Comparison of ENCODE assay signal across 8 mouse cellular contexts in genomic region chr15:97850441-97850840, GRCm38 (mm10). TPM values are rescaled to one million over a fixed set of nuclear protein-coding genes. Genes with fewer than 3 reads are reported as not detected.
DNase-seq lines count a peak whose midpoint lies in the region; ATAC-seq and TF ChIP-seq lines count a peak whose summit lies in the region.

No protein-coding gene starts in this region.

- WGBS in forebrain, postnatal 0 days, result 13% methylated on average over 2 of the region's 2 CpGs
- WGBS in forebrain, embryonic 10.5 days, result 18% methylated on average over 2 of the region's 2 CpGs
- 19% methylated on average over 2 of the region's 2 CpGs for WGBS in limb, embryonic 14.5 days

- no peaks in the 10 kb centered on the region for H3K4me1 ChIP-seq in forebrain, postnatal 0 days (ENCODE audit: insufficient read depth)
- peaks cover 8% of the 10 kb centered on the region for H3K4me1 ChIP-seq in forebrain, embryonic 10.5 days
- H3K4me1 ChIP-seq in testis, adult 2 months (ENCODE audit: control insufficient read depth, insufficient read depth, low read length), result peaks cover 8% of the 10 kb centered on the region
- no peaks in the 10 kb centered on the region for H3K4me1 ChIP-seq in limb, embryonic 14.5 days (ENCODE audit: control insufficient read depth, insufficient read depth, low read length)

- H3K27ac ChIP-seq in forebrain, postnatal 0 days (ENCODE audit: low read depth, low read length), result no peak overlapping the region
- no peak overlapping the region for H3K27ac ChIP-seq in forebrain, embryonic 10.5 days
- H3K27ac ChIP-seq in testis, adult 2 months (ENCODE audit: control insufficient read depth, insufficient read depth, low read depth, low read length), result no peak overlapping the region
- no peak overlapping the region for H3K27ac ChIP-seq in limb, embryonic 14.5 days (replicated peaks; ENCODE audit: low read depth, low read length)

- no peak overlapping the region for H3K4me3 ChIP-seq in forebrain, postnatal 0 days (ENCODE audit: low read depth, low read length)
- no peak overlapping the region for H3K4me3 ChIP-seq in forebrain, embryonic 10.5 days
- peak overlapping the region; percentile 51 for H3K4me3 ChIP-seq in testis, adult 2 months (ENCODE audit: control insufficient read depth, low read depth, low read length)
- no peak overlapping the region for H3K4me3 ChIP-seq in limb, embryonic 14.5 days (replicated peaks; ENCODE audit: low read length)

- DNase-seq in forebrain, postnatal 0 days, result no peak
- DNase-seq in forebrain, embryonic 10.5 days (ENCODE audit: extremely low spot score, low spot score), result no peak
- no peak for DNase-seq in testis, postnatal 10 days (ENCODE audit: low spot score)
- DNase-seq in limb, embryonic 14.5 days (ENCODE audit: low spot score), result peak; percentile 49
- DNase-seq in thymus, postnatal 0 days (ENCODE audit: low spot score), result peak; percentile 81
- DNase-seq in gastrocnemius, postnatal 4 days (ENCODE audit: low spot score in 2 of 2), result no peak

- no peak for TF ChIP-seq POLR2A in testis, adult 2 months (IDR thresholded peaks at IDR 0.05; ENCODE audit: control insufficient read depth, low read depth, low read length)
- TF ChIP-seq POLR2A in limb, embryonic 14.5 days (IDR thresholded peaks at IDR 0.05; ENCODE audit: borderline replicate concordance, extremely low read depth, insufficient read depth, insufficient read length), result no peak

- peak; percentile 55 for TF ChIP-seq CTCF in forebrain, postnatal 0 days (IDR thresholded peaks at IDR 0.05; ENCODE audit: low read depth)
- peak; percentile 27; the same call in 1 of the 2 replicates for TF ChIP-seq CTCF in testis, adult 2 months (IDR thresholded peaks at IDR 0.05; ENCODE audit: control insufficient read depth, insufficient read depth, insufficient replicate concordance, low read depth, low read length)

- ATAC-seq in forebrain, postnatal 0 days, result no peak
- ATAC-seq in limb, embryonic 14.5 days (ENCODE audit: low FRiP score, low read depth), result no peak
- no peak for ATAC-seq in monocyte, adult 5-6 weeks (replicated peaks; ENCODE audit: insufficient number of reproducible peaks, low FRiP score, low TSS enrichment, poor library complexity, severe bottlenecking)

- no peak overlapping the region for H3K4me2 ChIP-seq in forebrain, postnatal 0 days (ENCODE audit: low read depth)
- H3K4me2 ChIP-seq in limb, embryonic 14.5 days (replicated peaks; ENCODE audit: low read depth, low read length, severe bottlenecking), result no peak overlapping the region

- no peaks in the 10 kb centered on the region for H3K27me3 ChIP-seq in forebrain, postnatal 0 days (ENCODE audit: insufficient read depth, low read length)
- 0 out of 2 replicates have a peak, but pooled peaks cover 2% of the 10 kb centered on the region for H3K27me3 ChIP-seq in forebrain, embryonic 10.5 days (ENCODE audit: poor library complexity, severe bottlenecking)
- no peaks in the 10 kb centered on the region for H3K27me3 ChIP-seq in testis, adult 2 months (ENCODE audit: control insufficient read depth, insufficient read depth, low read length)
- H3K27me3 ChIP-seq in limb, embryonic 14.5 days (ENCODE audit: control insufficient read depth, insufficient read depth, low read length), result no peaks in the 10 kb centered on the region

- H3K9ac ChIP-seq in forebrain, postnatal 0 days, result no peak overlapping the region
- no peak overlapping the region for H3K9ac ChIP-seq in limb, embryonic 14.5 days (ENCODE audit: low read depth, low read length, severe bottlenecking)

- H3K36me3 ChIP-seq in forebrain, postnatal 0 days (ENCODE audit: insufficient read depth), result no peaks in the 10 kb centered on the region
- H3K36me3 ChIP-seq in forebrain, embryonic 10.5 days (replicated peaks), result no peaks in the 10 kb centered on the region
- H3K36me3 ChIP-seq in testis, adult 2 months (ENCODE audit: control insufficient read depth, insufficient read depth, low read length), result no peaks in the 10 kb centered on the region
- H3K36me3 ChIP-seq in limb, embryonic 14.5 days (ENCODE audit: control insufficient read depth, insufficient read depth, low read length), result no peaks in the 10 kb centered on the region

- no peaks in the 10 kb centered on the region for H3K9me3 ChIP-seq in forebrain, postnatal 0 days (ENCODE audit: low read length)
- no peaks in the 10 kb centered on the region for H3K9me3 ChIP-seq in forebrain, embryonic 10.5 days
- no peaks in the 10 kb centered on the region for H3K9me3 ChIP-seq in limb, embryonic 14.5 days (ENCODE audit: control insufficient read depth, low read length)

RNA-seq across cellular contexts. Expression of gene Hdac7, which starts 6.1 kb away (rescaled TPM):
- 20.7 and 29.4 TPM in 2 replicates for total RNA-seq in forebrain, postnatal 0 days (2014; rRNA removed)
- 16.2 and 21.6 TPM in 2 replicates for polyA plus RNA-seq in forebrain, postnatal 0 days (2015; fragmentation: Nextera tagmentation; extraction: Ambion mirVana)
- polyA plus RNA-seq in forebrain, embryonic 10.5 days (2016; fragmentation: Nextera tagmentation; extraction: Ambion mirVana), result 21.6 and 25.3 TPM in 2 replicates
- polyA plus RNA-seq in testis, adult 2 months (2012; rRNA removed), result 6.1 and 6.5 TPM in 2 replicates
- polyA plus RNA-seq in limb, embryonic 14.5 days (2012; rRNA removed), result 79.3 and 113 TPM in 2 replicates
- polyA plus RNA-seq in limb, embryonic 14.5 days (2014; fragmentation: Nextera tagmentation; extraction: Ambion mirVana), result 36.5 and 39.5 TPM in 2 replicates
- polyA plus RNA-seq in thymus, postnatal 0 days (2015; fragmentation: Nextera tagmentation; extraction: Ambion mirVana), result 111 and 122 TPM in 2 replicates
- total RNA-seq in monocyte, adult 5-6 weeks (2017), result 6.5 to 17.5 TPM (median 10.7 TPM) in 3 replicates
- 10 to 100 TPM; 53.6 to 57.9 TPM for total RNA-seq in gastrocnemius, postnatal 4 days (2021)

RNA-seq across cellular contexts. Expression of gene Vdr, which starts 60.0 kb away (rescaled TPM):
- 0.15 and 0.76 TPM in 2 replicates for total RNA-seq in forebrain, postnatal 0 days (2014; rRNA removed)
- polyA plus RNA-seq in forebrain, postnatal 0 days (2015; fragmentation: Nextera tagmentation; extraction: Ambion mirVana), result 0.04 and 0.05 TPM in 2 replicates
- polyA plus RNA-seq in forebrain, embryonic 10.5 days (2016; fragmentation: Nextera tagmentation; extraction: Ambion mirVana), result 0.49 and 0.67 TPM in 2 replicates
- 5.4 and 5.7 TPM in 2 replicates for polyA plus RNA-seq in testis, adult 2 months (2012; rRNA removed)
- 3.4 and 4.0 TPM in 2 replicates for polyA plus RNA-seq in limb, embryonic 14.5 days (2012; rRNA removed)
- polyA plus RNA-seq in limb, embryonic 14.5 days (2014; fragmentation: Nextera tagmentation; extraction: Ambion mirVana), result 1.9 and 2.0 TPM in 2 replicates
- 2.2 and 2.5 TPM in 2 replicates for polyA plus RNA-seq in thymus, postnatal 0 days (2015; fragmentation: Nextera tagmentation; extraction: Ambion mirVana)
- 1.3 to 2.5 TPM in 2 of 3 replicates, not detected in the other for total RNA-seq in monocyte, adult 5-6 weeks (2017)
- total RNA-seq in gastrocnemius, postnatal 4 days (2021), result under 1 TPM; 0.15 to 0.47 TPM

Comparison
In these comparisons a context has a peak if more than half of its experiments do, and no peak if none do; other contexts are left out.
1. DNase-seq: peak in limb, embryonic 14.5 days (single experiment) and thymus, postnatal 0 days (single experiment); none in forebrain, postnatal 0 days (single experiment), forebrain, embryonic 10.5 days (single experiment), testis, postnatal 10 days (single experiment) and gastrocnemius, postnatal 4 days (0 of 2).